Comparison of ENCODE assay signal across 17 mouse cellular contexts in the genomic region with DNA sequence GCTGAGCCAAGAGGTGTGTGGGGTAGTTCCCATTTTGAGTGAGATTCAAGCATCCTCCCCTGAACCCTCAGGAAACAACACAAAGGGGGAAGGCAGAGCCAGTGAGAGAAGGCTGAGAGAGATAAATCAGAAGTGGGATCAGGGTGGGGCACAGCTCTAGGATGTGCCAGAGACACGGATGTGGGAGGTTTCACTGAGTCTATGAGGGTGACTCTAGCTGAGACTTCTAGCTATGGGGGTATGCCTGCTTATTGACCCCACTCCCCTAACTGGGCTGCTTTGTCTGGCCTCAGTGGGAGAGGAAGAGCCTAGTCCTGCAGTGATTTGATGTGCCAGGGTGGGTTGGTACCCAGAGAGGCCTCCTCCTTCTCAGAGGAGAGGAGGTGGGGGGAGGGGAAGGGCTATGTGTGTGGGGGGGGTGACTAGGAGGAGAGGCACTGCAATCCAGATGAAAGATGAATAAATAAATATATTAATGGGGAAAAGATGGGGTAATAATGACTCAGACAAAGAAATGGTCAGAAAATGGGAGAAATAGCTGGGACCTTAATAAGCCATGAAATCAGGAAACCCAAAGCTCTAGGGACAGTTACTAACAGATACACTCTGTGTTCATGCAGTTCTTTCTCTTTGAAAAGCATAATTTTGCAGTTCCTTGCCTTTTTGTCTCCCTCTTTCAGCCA.
"Had no signal": no experiment of that assay in that cellular context is flagged by ENCODE, and none has a peak within 500 bp of the region (broad histone marks: within the 10 kb centered on the region; RNA-seq: fewer than 3 reads in every experiment).

No protein-coding gene starts in this region.

- H3K4me3 ChIP-seq: limb, embryonic 13.5 days; midbrain, embryonic 10.5 days; neural tube, embryonic 13.5 days had no signal

- H3K36me3 ChIP-seq: limb, embryonic 13.5 days; midbrain, embryonic 10.5 days; neural tube, embryonic 13.5 days had no signal

- H3K27ac ChIP-seq: limb, embryonic 13.5 days; liver, embryonic 14.5 days; midbrain, embryonic 10.5 days; neural tube, embryonic 13.5 days had no signal

- ATAC-seq: intestine, postnatal 0 days had no signal

- H3K4me2 ChIP-seq: limb, embryonic 13.5 days; neural tube, embryonic 13.5 days had no signal

- H3K9me3 ChIP-seq: limb, embryonic 13.5 days; midbrain, embryonic 10.5 days; neural tube, embryonic 13.5 days had no signal

- H3K4me1 ChIP-seq: limb, embryonic 13.5 days; midbrain, embryonic 10.5 days; neural tube, embryonic 13.5 days had no signal

- DNase-seq: kidney, adult 9 months; kidney, postnatal 25 days; layer of hippocampus, adult 9-11 months; layer of hippocampus, postnatal 36 days; lung, adult 2 months; lung, postnatal 10 days; lung, postnatal 4 days; retina, postnatal 1 day; right cerebral cortex, postnatal 4 days; spleen, adult 18-20 months; thymus, adult 18-20 months; thymus, postnatal 14 days had no signal

- H3K9ac ChIP-seq: limb, embryonic 13.5 days; liver, embryonic 14.5 days; neural tube, embryonic 13.5 days had no signal

- H3K27me3 ChIP-seq: limb, embryonic 13.5 days; neural tube, embryonic 13.5 days had no signal
